Mouse (Mus musculus): ENCODE measurements around the gene Gzme. TPM values are rescaled to one million over a fixed set of nuclear protein-coding genes. Genes with fewer than 3 reads are reported as not detected.
A peak's percentile ranks its signal among the peaks of the same experiment; 100 is the strongest.

Gene Gzme
- total RNA-seq, 2 experiments from 2014 or later, result not detected

DNA sequence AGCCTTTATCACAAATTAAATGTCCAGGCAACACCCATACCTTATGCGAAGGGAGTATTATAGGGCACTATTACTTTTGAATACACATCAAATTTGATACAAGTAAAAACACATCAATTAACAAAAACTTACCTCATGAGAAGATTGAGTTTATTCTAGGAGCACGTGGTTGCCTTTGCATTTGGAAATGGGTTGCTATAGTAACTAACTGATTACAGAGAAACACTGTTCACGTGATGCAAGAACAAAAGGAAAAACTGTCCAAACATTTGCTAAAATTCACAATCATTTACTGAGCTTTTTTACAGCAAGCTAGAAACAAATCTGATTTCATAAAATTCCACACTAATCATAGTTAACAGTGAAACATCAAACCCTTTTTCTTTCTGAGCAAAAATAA lies 17.0 kb downstream of the Gzme start:
- intact Hi-C loops (cut with DNase I), result no loop called here
- no peak for TF ChIP-seq CTCF (IDR thresholded peaks at IDR 0.05)
- no peak for DNase-seq (ENCODE audit: extremely low spot score in 1 of 2, low spot score in 2 of 2)
- no peak overlapping the region for H3K4me3 ChIP-seq
- H3K27ac ChIP-seq, result no peak overlapping the region

DNA sequence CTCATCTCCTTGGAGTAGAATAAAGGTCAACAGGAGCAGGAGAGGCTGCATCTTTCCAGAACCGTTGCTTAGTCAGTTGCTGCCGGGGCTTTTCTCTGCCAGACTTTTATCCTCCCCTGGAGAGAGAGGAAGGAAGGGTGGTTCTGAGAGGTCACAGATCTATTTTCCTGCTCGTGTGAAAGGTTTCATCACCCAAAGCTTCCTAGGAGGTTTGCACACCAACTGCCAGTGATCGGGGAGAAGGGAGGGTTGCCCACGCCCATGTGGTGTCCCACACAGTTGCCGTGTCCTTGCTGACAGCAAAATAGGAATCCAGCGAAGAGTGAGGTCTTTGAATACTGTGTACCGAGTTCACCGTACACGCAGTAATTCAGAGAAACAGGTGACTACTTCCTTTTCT lies 18.0 kb downstream of the Gzme start, which contains the start of gene Ctsg:
Ctsg (minus strand) TSS at position 189 of the 400 bp plus-strand sequence.
- no peak for TF ChIP-seq CTCF (IDR thresholded peaks at IDR 0.05)
- DNase-seq (ENCODE audit: extremely low spot score in 1 of 2, low spot score in 2 of 2), result no peak
- H3K27ac ChIP-seq, result no peak within 1 kb of the TSS
- H3K4me3 ChIP-seq, result no peak within 1 kb of the TSS
- intact Hi-C loops (cut with DNase I), result no loop called here

DNA sequence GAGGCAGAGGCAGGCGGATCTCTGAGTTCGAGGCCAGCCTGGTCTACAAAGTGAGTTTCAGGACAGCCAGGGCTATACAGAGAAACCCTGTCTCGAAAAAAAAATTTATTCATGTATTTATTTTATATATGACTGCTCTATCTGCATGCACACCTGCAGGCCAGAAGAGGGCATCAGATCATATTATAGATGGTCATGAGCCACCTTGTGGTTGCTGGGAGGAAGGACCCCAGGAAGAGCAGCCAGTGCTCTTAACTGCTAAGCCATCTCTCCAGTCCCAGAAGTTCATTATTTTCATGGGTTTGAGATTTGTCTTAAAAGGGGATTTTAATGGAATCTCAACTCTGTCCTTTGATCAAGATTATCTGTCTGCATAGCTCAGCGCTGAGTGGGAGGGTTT lies 21.5 kb downstream of the Gzme start:
- TF ChIP-seq CTCF (IDR thresholded peaks at IDR 0.05), result peak; percentile 43
- no peak overlapping the region for H3K4me3 ChIP-seq
- intact Hi-C loops (cut with DNase I), result no loop called here
- no peak overlapping the region for H3K27ac ChIP-seq
- no peak for DNase-seq (ENCODE audit: extremely low spot score in 1 of 2, low spot score in 2 of 2)

DNA sequence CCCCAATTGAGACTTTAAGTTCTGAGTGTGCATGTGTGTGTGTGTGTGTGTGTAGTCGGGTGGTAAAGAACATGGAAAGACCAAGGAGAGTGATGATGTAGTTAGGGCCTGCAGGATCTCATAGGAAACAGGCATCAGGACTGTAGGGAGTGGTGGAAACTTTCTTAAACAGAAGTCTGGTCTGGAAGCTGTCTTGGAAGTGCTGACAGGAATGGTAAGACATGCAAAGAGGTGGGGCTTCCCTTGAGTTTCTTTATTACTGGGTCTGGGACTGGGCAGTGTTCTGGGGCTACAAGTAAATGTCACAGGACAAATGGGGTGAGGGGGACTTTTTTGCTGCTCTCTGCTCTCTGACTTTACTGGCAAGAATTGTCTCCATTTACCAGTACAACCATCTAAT lies 22.8 kb downstream of the Gzme start:
- H3K4me3 ChIP-seq, result no peak overlapping the region
- TF ChIP-seq CTCF (IDR thresholded peaks at IDR 0.05), result no peak
- intact Hi-C loops (cut with DNase I), result no loop called here
- no peak for DNase-seq (ENCODE audit: extremely low spot score in 1 of 2, low spot score in 2 of 2)
- H3K27ac ChIP-seq, result no peak overlapping the region

DNA sequence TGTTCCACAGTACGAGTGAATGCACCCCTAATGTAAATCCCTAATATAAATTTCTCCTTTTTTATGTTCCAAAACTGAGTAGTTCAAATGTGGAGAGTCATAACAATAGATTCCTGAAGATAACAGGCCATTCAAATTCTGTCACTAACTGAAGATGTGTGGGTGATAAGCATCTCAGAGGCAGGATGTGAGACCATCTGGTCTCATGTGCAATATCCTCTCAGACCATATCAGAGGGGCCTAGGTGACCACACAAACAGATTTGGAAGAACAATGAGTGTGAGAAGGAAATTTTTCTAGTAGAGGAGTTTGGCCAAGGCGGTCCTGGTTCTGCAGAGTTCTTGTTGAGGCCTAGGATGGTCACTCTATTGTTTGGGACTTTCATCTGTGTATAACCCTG lies 27.1 kb downstream of the Gzme start:
- H3K27ac ChIP-seq, result no peak overlapping the region
- DNase-seq (ENCODE audit: extremely low spot score in 1 of 2, low spot score in 2 of 2), result no peak
- H3K4me3 ChIP-seq, result no peak overlapping the region
- no peak for TF ChIP-seq CTCF (IDR thresholded peaks at IDR 0.05)
- intact Hi-C loops (cut with DNase I), result no loop called here

DNA sequence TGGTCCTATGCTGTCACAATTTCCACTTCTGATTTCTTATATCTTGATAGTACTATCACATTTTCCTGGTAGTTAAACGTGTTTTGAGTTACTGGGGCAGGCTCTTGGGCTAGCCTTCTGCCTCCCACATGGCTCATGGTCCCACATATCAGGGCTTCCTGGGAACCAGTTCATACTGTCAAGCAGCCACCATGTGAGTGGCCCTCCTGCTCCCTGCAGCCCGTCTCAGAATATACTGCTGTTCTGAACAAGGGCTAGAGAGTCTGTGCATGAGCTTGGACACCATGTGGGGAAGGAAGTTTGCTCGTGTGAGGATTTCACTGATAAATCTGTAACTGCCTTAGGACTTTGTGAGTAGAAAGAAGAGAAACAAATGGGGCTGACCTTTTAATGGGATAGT lies 33.7 kb downstream of the Gzme start:
- DNase-seq (ENCODE audit: extremely low spot score in 1 of 2, low spot score in 2 of 2), result no peak
- Histone ChIP-seq H3K27ac (no peak overlapping the region), H3K4me3 (no peak overlapping the region)
- no peak for TF ChIP-seq CTCF (IDR thresholded peaks at IDR 0.05)
- intact Hi-C loops (cut with DNase I), result no loop called here

DNA sequence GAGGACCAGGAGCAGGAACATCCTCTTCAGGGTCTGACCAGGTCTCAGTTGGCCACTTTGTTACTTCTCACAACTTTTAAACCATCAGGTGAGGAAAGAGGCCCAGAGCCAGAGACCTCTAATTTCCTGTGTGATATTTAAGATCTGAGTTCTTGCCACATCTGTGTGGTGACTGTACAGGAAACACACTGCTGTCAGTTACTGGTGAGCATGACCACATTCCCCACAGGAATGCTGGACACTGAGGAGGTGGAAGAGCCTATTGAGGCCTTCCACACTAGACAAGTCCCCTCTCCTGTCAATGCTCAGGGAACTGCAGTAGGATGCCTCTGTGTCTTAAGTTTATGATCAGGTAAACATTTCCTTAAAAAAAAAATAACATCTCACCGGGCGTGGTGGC lies 35.3 kb downstream of the Gzme start, which contains the start of gene Mcpt8:
Mcpt8 (minus strand) TSS at position 107 of the 400 bp plus-strand sequence.
- Histone ChIP-seq H3K4me3 (no peak within 1 kb of the TSS), H3K27ac (no peak within 1 kb of the TSS)
- TF ChIP-seq CTCF (IDR thresholded peaks at IDR 0.05), result no peak
- intact Hi-C loops (cut with DNase I), result no loop called here
- no peak for DNase-seq (ENCODE audit: extremely low spot score in 1 of 2, low spot score in 2 of 2)

DNA sequence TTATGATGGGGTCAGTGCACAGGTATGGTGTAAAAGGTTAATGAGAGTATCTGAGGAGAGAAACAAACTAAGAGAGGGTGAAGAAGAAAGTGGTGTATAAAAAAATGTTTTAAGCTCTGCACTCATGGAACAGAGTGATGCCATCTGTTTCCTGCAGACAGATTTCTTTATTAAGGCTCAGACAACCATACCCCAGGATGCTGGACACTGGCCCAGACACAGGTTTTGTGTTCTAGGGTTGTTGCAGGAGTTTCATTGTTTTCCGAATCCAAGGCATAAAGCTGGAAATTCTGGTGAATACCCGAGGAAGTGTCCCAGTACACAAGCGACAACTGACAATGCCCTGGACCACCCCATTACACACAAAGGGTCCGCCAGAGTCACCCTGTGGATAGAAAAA lies 38.4 kb downstream of the Gzme start:
- Histone ChIP-seq H3K4me3 (no peak overlapping the region), H3K27ac (no peak overlapping the region)
- intact Hi-C loops (cut with DNase I), result no loop called here
- TF ChIP-seq CTCF (IDR thresholded peaks at IDR 0.05), result no peak
- DNase-seq (ENCODE audit: extremely low spot score in 1 of 2, low spot score in 2 of 2), result no peak

Small RNA genes within 50 kb of the gene (microRNA-seq; reads per million reads assigned to microRNA genes)
- 0 reads per million in 2 experiments for gene Mir6949

Other genes starting within 250 kb of the Gzme start
- under 1 TPM; 0.20 to 0.26 TPM for gene Cbln3, start 236.2 kb downstream of the Gzme start, total RNA-seq (2021)
- 10 to 100 TPM; 11.9 to 12.0 TPM for gene Khnyn, start 235.7 kb downstream of the Gzme start, total RNA-seq (2021)
- 10 to 100 TPM; 91.3 to 96.9 TPM for gene Sdr39u1, start 220.3 kb downstream of the Gzme start, total RNA-seq (2021)
- not detected for gene Cma1, start 175.9 kb downstream of the Gzme start, total RNA-seq (2021)
- gene Cma2, start 169.6 kb downstream of the Gzme start, total RNA-seq (2021), result not detected
- gene Mcpt1, start 102.7 kb downstream of the Gzme start, total RNA-seq (2021), result not detected
- not detected for gene Mcpt9, start 90.1 kb downstream of the Gzme start, total RNA-seq (2021)
- gene Mcpt2, start 78.6 kb downstream of the Gzme start, total RNA-seq (2021), result not detected
- gene Mcpt4, start 58.3 kb downstream of the Gzme start, total RNA-seq (2021), result not detected
- not detected for gene Mcpt8, start 35.4 kb downstream of the Gzme start, total RNA-seq (2021)
- not detected for gene Ctsg, start 18.1 kb downstream of the Gzme start, total RNA-seq (2021)
- gene Gzmd, start 12.0 kb upstream of the Gzme start, total RNA-seq (2021), result not detected
- gene Gzmg, start 39.0 kb upstream of the Gzme start, total RNA-seq (2021), result not detected
- not detected for gene Gzmn, start 54.0 kb upstream of the Gzme start, total RNA-seq (2021)
- not detected for gene Gzmf, start 90.8 kb upstream of the Gzme start, total RNA-seq (2021)
- gene Gzmc, start 114.0 kb upstream of the Gzme start, total RNA-seq (2021), result not detected
- not detected for gene Gzmb, start 141.6 kb upstream of the Gzme start, total RNA-seq (2021)
- under 1 TPM; 0.09 to 0.27 TPM for gene Atp12a, start 244.4 kb upstream of the Gzme start, total RNA-seq (2021)

Measured in left cerebral cortex, adult 2 months (tissue).